Mouse (Mus musculus): Measurements from ENCODE around the gene Slc25a47.

Slc25a47 gene

GRCm38 (mm10) chr12:108865007-108865494 is 29.2 kb downstream of the Slc25a47 start:
- no peak for DNase-seq (ENCODE audit: low spot score)

GRCm38 (mm10) chr12:108869575-108869974 is 33.7 kb downstream of the Slc25a47 start:
- no peak for DNase-seq (ENCODE audit: low spot score)

- no peak for DNase-seq (ENCODE audit: low spot score)
Measured at GRCm38 (mm10) chr12:108873122-108873521, 37.3 kb downstream of the Slc25a47 start.

- DNase-seq (ENCODE audit: low spot score) = no peak
Measured at GRCm38 (mm10) chr12:108879138-108879537, 43.3 kb downstream of the Slc25a47 start.

GRCm38 (mm10) chr12:108880606-108881005 is 44.8 kb downstream of the Slc25a47 start:
- DNase-seq (ENCODE audit: low spot score) = no peak

GRCm38 (mm10) chr12:108881192-108881591 is 45.3 kb downstream of the Slc25a47 start:
- no peak for DNase-seq (ENCODE audit: low spot score)

DNA sequence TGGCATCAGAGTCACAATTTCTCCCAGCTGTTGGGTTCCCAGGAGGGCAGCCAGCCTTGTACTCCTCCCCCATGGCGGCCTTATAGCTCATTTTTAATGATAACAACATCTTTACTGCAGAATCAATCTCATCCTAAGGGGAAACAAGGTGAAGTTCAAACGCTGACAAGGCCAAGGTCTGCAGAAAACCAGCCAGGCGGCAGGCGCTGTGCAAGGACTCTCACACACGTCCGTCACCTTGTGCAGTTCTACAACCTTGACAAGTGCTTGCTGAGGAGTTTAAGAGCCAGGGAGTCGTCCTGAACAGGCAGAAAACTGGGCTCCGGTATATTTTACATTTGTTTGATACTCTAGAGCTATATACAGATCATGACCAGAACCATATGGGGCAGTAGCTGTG is 46.9 kb downstream of the Slc25a47 start:
- no peak for DNase-seq (ENCODE audit: low spot score)

DNA sequence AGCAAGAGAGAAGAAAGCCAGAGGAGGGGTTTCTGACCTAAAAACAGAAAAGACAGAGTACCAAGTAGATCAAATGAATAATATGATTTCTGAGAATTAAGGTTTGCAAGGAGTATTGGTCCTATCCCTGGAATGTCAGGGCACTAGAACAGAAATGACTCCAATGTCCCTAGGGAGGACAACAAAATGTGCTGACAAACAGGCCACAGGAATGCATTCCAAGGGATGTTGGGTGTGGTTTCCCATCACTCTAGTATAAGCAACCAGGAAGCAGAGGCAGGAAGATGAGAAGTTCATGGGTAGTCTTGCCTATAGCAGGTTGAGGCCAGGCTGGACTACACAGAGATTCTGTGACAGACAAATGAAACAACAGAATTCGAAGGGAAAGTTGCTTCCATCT is 50.1 kb downstream of the Slc25a47 start:
- no peak for DNase-seq (ENCODE audit: low spot score)

GRCm38 (mm10) chr12:108887077-108887476 is 51.2 kb downstream of the Slc25a47 start:
- no peak for DNase-seq (ENCODE audit: low spot score)

GRCm38 (mm10) chr12:108888632-108889031 is 52.8 kb downstream of the Slc25a47 start:
- no peak for DNase-seq (ENCODE audit: low spot score)

GRCm38 (mm10) chr12:108892989-108893714 is 57.3 kb downstream of the Slc25a47 start, which contains the start of gene Wdr25:
Gene Wdr25, plus strand, starts transcription at chr12:108893631.
- no peak for DNase-seq (ENCODE audit: low spot score)

DNA sequence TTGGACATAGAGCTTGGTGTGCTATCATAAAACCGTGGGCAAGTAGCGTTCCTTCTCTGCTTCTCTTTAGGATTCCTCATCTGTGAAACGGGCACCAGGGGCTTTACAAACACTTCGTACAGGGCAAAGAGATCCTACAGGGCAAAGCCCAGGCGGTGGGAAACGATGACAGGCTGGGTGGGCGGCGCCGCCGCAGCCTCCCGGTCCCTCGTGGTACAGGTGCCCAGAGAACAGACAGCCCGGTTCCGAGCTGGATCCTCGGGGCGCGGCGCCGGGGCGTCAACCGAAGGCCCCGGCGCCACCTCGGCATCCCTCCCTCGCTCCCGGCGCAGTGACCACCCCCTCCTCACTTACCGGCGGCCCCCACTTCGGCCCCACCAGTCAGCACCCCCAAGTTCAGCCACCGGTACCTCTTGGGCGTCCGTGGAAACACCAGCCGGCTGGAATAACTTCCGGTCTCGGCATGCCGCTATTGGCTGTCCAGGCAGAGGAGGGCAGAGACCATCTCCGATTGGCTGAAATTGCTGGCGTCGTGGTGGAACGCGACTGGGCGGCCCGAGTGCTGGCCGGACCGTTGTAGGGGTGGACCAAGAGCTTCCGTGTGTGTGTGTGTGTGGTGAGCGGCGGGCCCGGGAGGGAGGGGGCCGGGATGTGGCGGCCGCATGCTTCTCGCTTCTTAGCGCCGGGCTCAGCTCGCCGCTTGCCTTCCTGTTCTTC is 58.0 kb downstream of the Slc25a47 start, which contains the start of gene Wars:
Gene Wars, minus strand, starts transcription at position 460 of the 717 bp plus-strand sequence.
- DNase-seq (ENCODE audit: low spot score) = peak; percentile 93

DNA sequence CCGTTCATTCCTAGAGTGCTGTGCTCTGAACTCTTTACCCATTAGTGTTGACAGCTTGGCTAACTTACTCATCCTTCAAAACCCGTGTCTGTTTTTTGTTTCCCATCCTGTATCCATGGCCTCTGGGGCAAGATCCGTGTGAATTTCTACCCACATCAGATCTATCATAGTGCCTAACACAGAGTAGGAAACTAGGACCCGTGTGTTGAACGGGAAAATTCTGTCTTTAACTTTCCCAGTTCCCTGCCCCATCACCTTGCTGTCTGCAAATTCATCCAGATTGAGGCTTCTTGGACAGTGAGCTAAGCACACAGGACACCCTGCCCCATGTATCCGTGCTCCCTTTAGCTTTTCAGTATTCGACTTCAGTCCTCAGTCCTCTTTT is 58.6 kb downstream of the Slc25a47 start:
- DNase-seq (ENCODE audit: low spot score) = no peak

DNA sequence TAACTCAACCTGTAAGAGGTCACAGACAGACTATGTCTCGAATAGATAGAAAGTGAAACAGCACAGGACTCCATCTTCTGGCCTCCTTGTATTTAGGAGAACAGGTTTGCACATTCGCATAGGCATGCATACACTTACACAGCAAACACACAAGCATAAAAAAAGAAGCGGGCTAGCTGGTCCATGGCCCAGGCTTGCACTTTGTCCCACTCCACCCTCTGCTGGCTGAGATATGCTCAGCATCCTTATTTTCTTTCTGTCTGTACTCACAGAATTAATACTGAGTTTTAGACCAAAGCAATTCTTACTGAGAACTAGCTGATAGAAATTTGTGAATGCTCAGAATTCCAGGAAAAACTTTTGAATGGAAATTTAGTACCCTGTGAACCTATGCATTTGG is 60.2 kb downstream of the Slc25a47 start:
- DNase-seq (ENCODE audit: low spot score) = no peak

DNA sequence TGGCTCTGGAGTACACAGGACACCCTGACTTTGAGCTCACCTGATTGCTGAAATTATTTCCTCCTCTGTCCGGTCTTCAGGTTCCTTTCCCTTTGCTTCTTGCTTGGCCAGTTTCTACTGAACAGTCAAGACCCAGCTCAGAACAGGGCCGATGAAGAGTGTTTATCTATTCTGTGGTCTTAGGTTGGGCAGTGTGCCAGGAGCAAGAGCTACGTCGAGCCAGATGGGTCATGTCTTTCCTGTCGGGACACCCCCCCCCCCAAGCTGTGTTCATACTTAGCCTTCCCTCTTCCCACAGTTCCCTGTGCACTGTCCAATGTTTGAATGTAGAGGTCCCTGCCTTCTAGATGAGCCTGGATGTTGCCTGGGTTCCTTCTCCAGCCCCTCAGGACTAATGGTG is 65.5 kb downstream of the Slc25a47 start:
- no peak for DNase-seq (ENCODE audit: low spot score)

DNA sequence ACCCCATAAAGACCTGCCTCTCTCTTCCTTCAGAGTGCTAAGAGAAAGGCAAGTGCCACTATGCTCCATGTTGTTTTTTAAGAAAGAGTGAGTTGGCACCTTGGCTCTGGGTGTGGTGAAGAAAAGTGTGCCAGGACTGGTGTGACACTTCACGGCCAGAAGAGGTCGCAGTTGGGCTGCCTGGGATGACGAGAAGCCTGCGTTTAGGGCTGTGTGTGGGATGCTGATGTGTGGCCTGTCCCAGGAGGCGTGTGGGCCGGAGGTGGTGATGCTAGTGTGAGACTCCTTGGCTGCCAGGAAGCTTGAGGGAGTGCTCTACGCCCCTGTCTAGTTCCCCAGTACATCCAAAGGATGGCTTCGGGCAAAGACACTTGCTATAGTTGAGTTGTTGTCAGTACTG is 67.1 kb downstream of the Slc25a47 start:
- DNase-seq (ENCODE audit: low spot score) = peak; percentile 67

- peak; percentile 75 for DNase-seq (ENCODE audit: low spot score)
Measured at GRCm38 (mm10) chr12:108903600-108904275, 67.9 kb downstream of the Slc25a47 start.

DNA sequence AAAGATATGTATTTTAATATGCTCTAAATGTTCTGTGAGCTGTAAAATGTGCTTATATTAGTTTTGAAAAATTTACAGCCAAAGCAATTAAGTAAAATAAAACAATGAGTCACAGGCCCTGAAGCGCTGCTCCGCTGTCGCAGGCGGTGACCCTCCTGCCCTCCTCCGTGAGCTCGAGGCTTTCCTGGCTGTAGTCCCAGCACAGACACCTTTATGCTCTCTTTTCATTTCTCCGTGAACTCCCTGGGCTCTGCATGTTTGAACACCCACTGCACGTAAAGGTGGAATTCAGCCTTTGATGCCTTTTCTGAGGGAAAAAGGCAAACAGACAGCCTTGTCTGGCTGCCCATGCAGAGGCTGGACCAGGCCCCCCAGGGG is 68.4 kb downstream of the Slc25a47 start:
- DNase-seq (ENCODE audit: low spot score) = no peak

DNA sequence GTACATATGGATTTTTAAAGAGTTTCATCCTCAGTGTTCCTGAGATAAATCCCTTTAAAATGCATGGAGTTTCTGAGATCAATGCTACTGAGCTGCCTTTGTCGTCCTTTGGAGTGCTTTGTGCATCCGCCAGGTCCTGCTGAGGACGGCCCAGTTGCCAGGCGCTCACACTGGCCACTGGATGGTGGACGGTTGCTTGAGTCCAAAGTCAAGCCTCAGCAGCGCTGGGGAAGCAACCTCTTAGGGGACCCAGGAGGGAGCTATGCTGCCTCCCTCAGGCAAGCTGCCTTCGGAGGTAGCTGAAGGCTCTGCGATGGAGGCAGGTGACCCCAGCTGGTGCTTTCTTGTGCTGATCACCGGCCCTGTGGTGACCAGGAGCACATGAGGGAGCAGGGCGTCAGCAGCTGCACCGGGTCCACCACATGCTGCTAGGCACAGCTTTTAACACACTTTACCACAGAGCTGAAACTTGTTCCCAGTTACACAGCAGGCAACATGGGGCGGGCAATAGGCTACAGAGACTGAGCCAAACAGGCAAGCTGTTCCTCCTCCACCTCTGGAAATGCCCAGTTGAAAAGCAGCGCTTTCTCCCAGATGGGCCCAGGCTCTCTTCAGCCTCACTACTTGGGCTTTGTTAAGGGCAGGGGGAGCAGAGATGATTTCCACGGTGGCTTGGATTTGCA is 69.9 kb downstream of the Slc25a47 start:
- no peak for DNase-seq (ENCODE audit: low spot score)

- DNase-seq (ENCODE audit: low spot score) = no peak
Measured at GRCm38 (mm10) chr12:108906398-108906797, 70.6 kb downstream of the Slc25a47 start.

All from testis, postnatal 10 days (tissue).